Mouse (Mus musculus) cerebellum, adult 2 months (tissue): Measurements from ENCODE around the gene Fermt1.

ENCODE experiments used
- CTCF ChIP-seq: fragments of 200-500 bp; IDR thresholded peaks from 2 replicates; pipeline ENCODE4 v1.5.1; 2011; ENCODE audit warnings: low read depth, mild to moderate bottlenecking, control low read depth, low read length, moderate library complexity, borderline replicate concordance; ENCODE audit not compliant: insufficient read depth
- POLR2A ChIP-seq: fragments of 200-500 bp; IDR thresholded peaks from 2 replicates; pipeline ENCODE4 v1.6.1; 2011; ENCODE audit warnings: low read length, control low read depth, borderline replicate concordance; ENCODE audit not compliant: insufficient read depth

DNA sequence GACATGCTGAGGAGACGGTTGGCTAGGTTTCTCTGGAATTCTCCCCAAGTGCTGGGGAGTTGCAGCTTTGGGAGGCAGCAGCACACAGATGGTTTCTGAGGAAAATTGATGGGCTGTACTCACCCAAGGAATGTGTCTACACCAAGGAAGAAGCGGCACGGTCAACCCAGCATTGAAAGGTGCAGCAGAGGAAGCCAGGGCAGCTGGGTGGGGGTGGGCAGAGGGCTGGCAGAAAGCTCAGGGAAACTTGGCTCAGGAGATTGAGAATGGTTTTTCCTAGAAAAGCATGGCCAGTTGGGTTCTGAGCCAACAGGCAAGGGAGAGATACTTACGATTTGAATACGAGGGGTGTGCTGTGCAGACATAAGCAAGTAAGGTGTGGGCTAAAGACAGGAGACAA is 51.9 kb downstream of the Fermt1 start:
- TF ChIP-seq POLR2A, result no peak
- TF ChIP-seq CTCF, result no peak
